9 mouse cellular contexts compared by ENCODE assay signal in genomic region chr2:80356656-80357231, GRCm38 (mm10). TPM values are rescaled to one million over a fixed set of nuclear protein-coding genes. Genes with fewer than 3 reads are reported as not detected.
DNase-seq lines count a peak whose midpoint lies in the region; ATAC-seq lines count a peak whose summit lies in the region.
"Had no signal": no experiment of that assay in that cellular context is flagged by ENCODE, and none has a peak within 500 bp of the region (broad histone marks: within the 10 kb centered on the region; RNA-seq: fewer than 3 reads in every experiment).

No protein-coding gene starts in this region.

- H3K9me3 ChIP-seq in embryonic facial prominence, embryonic 10.5 days = no peaks in the 10 kb centered on the region
- H3K9me3 ChIP-seq in limb, embryonic 13.5 days = no peaks in the 10 kb centered on the region
- H3K9me3 ChIP-seq in heart, embryonic 11.5 days (replicated peaks; ENCODE audit: control insufficient read depth, low read length) = no peaks in the 10 kb centered on the region
- H3K9me3 ChIP-seq: embryonic facial prominence, embryonic 15.5 days had no signal

- peaks cover 4% of the 10 kb centered on the region; the same call in 1 of the 2 replicates for H3K4me1 ChIP-seq in embryonic facial prominence, embryonic 10.5 days
- peaks cover 10% of the 10 kb centered on the region; the same call in 1 of the 2 replicates for H3K4me1 ChIP-seq in limb, embryonic 13.5 days
- H3K4me1 ChIP-seq in heart, embryonic 11.5 days (ENCODE audit: control insufficient read depth, insufficient read depth, low read length) = no peaks in the 10 kb centered on the region
- H3K4me1 ChIP-seq: embryonic facial prominence, embryonic 15.5 days had no signal

- H3K4me3 ChIP-seq in embryonic facial prominence, embryonic 10.5 days = no peak overlapping the region
- H3K4me3 ChIP-seq in limb, embryonic 13.5 days = no peak overlapping the region
- H3K4me3 ChIP-seq in heart, embryonic 11.5 days (ENCODE audit: low read depth, low read length) = no peak overlapping the region
- H3K4me3 ChIP-seq: embryonic facial prominence, embryonic 15.5 days had no signal

- H3K9ac ChIP-seq in limb, embryonic 13.5 days = no peak overlapping the region
- no peak overlapping the region for H3K9ac ChIP-seq in heart, embryonic 11.5 days (ENCODE audit: low read depth, low read length)
- H3K9ac ChIP-seq: embryonic facial prominence, embryonic 15.5 days had no signal

- 0 out of 2 replicates have a peak overlapping the region, but pooled peaks have one; percentile 19 for H3K4me2 ChIP-seq in limb, embryonic 13.5 days (replicated peaks)
- H3K4me2 ChIP-seq in heart, embryonic 11.5 days = no peak overlapping the region
- H3K4me2 ChIP-seq: embryonic facial prominence, embryonic 15.5 days had no signal

- WGBS in embryonic facial prominence, embryonic 10.5 days = 61% methylated on average over 8 of the region's 8 CpGs
- WGBS in limb, embryonic 13.5 days = 30% methylated on average over 8 of the region's 8 CpGs
- WGBS in heart, embryonic 11.5 days (ENCODE audit: insufficient replicate concordance) = 57% methylated on average over 8 of the region's 8 CpGs

- peaks cover 32% of the 10 kb centered on the region for H3K36me3 ChIP-seq in embryonic facial prominence, embryonic 10.5 days (replicated peaks)
- H3K36me3 ChIP-seq in limb, embryonic 13.5 days = peaks cover 20% of the 10 kb centered on the region
- H3K36me3 ChIP-seq in heart, embryonic 11.5 days (ENCODE audit: control insufficient read depth, insufficient read depth, low read length) = peaks cover 8% of the 10 kb centered on the region

- H3K27me3 ChIP-seq in embryonic facial prominence, embryonic 10.5 days (replicated peaks; ENCODE audit: low read depth, poor library complexity, severe bottlenecking) = no peaks in the 10 kb centered on the region
- no peaks in the 10 kb centered on the region for H3K27me3 ChIP-seq in limb, embryonic 13.5 days
- no peaks in the 10 kb centered on the region for H3K27me3 ChIP-seq in heart, embryonic 11.5 days (ENCODE audit: control insufficient read depth, insufficient read depth, low read length)
- H3K27me3 ChIP-seq: embryonic facial prominence, embryonic 15.5 days had no signal

- H3K27ac ChIP-seq in embryonic facial prominence, embryonic 10.5 days (replicated peaks) = no peak overlapping the region
- H3K27ac ChIP-seq in limb, embryonic 13.5 days = no peak overlapping the region
- H3K27ac ChIP-seq in heart, embryonic 11.5 days (ENCODE audit: low read depth, low read length) = no peak overlapping the region
- H3K27ac ChIP-seq: embryonic facial prominence, embryonic 15.5 days had no signal

- DNase-seq in frontal cortex, postnatal 25 days (ENCODE audit: low spot score in 2 of 2) = no peak
- DNase-seq in 416B (ENCODE audit: low read depth) = peak; percentile 20
- DNase-seq in embryonic facial prominence, embryonic 10.5 days (ENCODE audit: low spot score) = peak; percentile 48
- DNase-seq in left cerebral cortex, adult 11 months (ENCODE audit: low spot score) = no peak
- DNase-seq in cerebellum, adult 11-12 months = no peak

- ATAC-seq in frontal cortex, adult (ENCODE audit: low TSS enrichment) = peak; percentile 84
- peak; percentile 49; the same call in 1 of the 2 replicates for ATAC-seq in limb, embryonic 13.5 days (ENCODE audit: low FRiP score, low read depth)
- ATAC-seq in heart, embryonic 11.5 days (replicated peaks; ENCODE audit: insufficient number of reproducible peaks, low FRiP score, low TSS enrichment) = no peak

RNA-seq across cellular contexts. Expression of gene Dnajc10, which starts 41.5 kb away (rescaled TPM):
- 80.3 and 88.0 TPM in 2 replicates for polyA plus RNA-seq in embryonic facial prominence, embryonic 10.5 days (2016; fragmentation: Nextera tagmentation; extraction: Ambion mirVana)
- 80.4 and 84.3 TPM in 2 replicates for polyA plus RNA-seq in limb, embryonic 13.5 days (2015; fragmentation: Nextera tagmentation; extraction: Ambion mirVana)
- 63.7 and 75.8 TPM in 2 replicates for polyA plus RNA-seq in heart, embryonic 11.5 days (2014; fragmentation: Nextera tagmentation; extraction: Ambion mirVana)

Comparison
In these comparisons a context has a peak if more than half of its experiments do, and no peak if none do; other contexts are left out.
1. DNase-seq: peak in 416B (single experiment) and embryonic facial prominence, embryonic 10.5 days (single experiment); none in frontal cortex, postnatal 25 days (0 of 2), left cerebral cortex, adult 11 months (single experiment) and cerebellum, adult 11-12 months (single experiment).